Mouse (Mus musculus): ENCODE results near the gene Casp4.

Gene Casp4

GRCm38 (mm10) chr9:5308561-5308960 is at the start of gene Casp4:
Gene Casp4, plus strand, starts transcription at chr9:5308828.
- peak; percentile 22 for DNase-seq

- no peak for DNase-seq
Measured at GRCm38 (mm10) chr9:5263951-5264475, 44.6 kb upstream of the Casp4 start.

GRCm38 (mm10) chr9:5270274-5270673 is 38.4 kb upstream of the Casp4 start:
- no peak for DNase-seq

- no peak for DNase-seq
Measured at GRCm38 (mm10) chr9:5270884-5271283, 37.7 kb upstream of the Casp4 start.

GRCm38 (mm10) chr9:5271334-5271845 is 37.2 kb upstream of the Casp4 start:
- no peak for DNase-seq

GRCm38 (mm10) chr9:5286071-5286470 is 22.6 kb upstream of the Casp4 start:
- DNase-seq = no peak

GRCm38 (mm10) chr9:5286597-5286996 is 22.0 kb upstream of the Casp4 start:
- no peak for DNase-seq

GRCm38 (mm10) chr9:5296354-5297237 is 12.0 kb upstream of the Casp4 start:
- no peak for DNase-seq

GRCm38 (mm10) chr9:5298329-5299131 is 10.1 kb upstream of the Casp4 start, which contains the start of gene Casp1:
Gene Casp1, plus strand, starts transcription at chr9:5298517.
- no peak for DNase-seq

- no peak for DNase-seq
Measured at GRCm38 (mm10) chr9:5299132-5299381, 9.6 kb upstream of the Casp4 start.

- DNase-seq = no peak
Measured at GRCm38 (mm10) chr9:5310112-5310511, 1.5 kb downstream of the Casp4 start.

GRCm38 (mm10) chr9:5311435-5311834 is 2.8 kb downstream of the Casp4 start:
- DNase-seq = no peak

GRCm38 (mm10) chr9:5328204-5328603 is 19.6 kb downstream of the Casp4 start:
- no peak for DNase-seq

- no peak for DNase-seq
Measured at GRCm38 (mm10) chr9:5332441-5332840, 23.8 kb downstream of the Casp4 start.

GRCm38 (mm10) chr9:5333422-5333821 is 24.8 kb downstream of the Casp4 start:
- DNase-seq = no peak

GRCm38 (mm10) chr9:5343092-5343491 is 34.5 kb downstream of the Casp4 start:
- no peak for DNase-seq

- DNase-seq = no peak
Measured at GRCm38 (mm10) chr9:5344090-5344489, 35.5 kb downstream of the Casp4 start.

- DNase-seq = peak; percentile 21
Measured at GRCm38 (mm10) chr9:5345291-5345898, 36.8 kb downstream of the Casp4 start, which contains the start of gene Casp12. Gene Casp12, plus strand, starts transcription at chr9:5345430.

- DNase-seq = no peak
Measured at GRCm38 (mm10) chr9:5347381-5347780, 38.8 kb downstream of the Casp4 start.

- no peak for DNase-seq
Measured at GRCm38 (mm10) chr9:5353673-5354072, 45.0 kb downstream of the Casp4 start.

GRCm38 (mm10) chr9:5356801-5357200 is 48.2 kb downstream of the Casp4 start:
- DNase-seq = no peak
